Mouse (Mus musculus): ENCODE results near the gene Xaf1. TPM values are rescaled to one million over a fixed set of nuclear protein-coding genes. Genes with fewer than 3 reads are reported as not detected.

Xaf1 gene
- total RNA-seq, 2 experiments from 2014 or later: 7.6 to 7.7 TPM

DNA sequence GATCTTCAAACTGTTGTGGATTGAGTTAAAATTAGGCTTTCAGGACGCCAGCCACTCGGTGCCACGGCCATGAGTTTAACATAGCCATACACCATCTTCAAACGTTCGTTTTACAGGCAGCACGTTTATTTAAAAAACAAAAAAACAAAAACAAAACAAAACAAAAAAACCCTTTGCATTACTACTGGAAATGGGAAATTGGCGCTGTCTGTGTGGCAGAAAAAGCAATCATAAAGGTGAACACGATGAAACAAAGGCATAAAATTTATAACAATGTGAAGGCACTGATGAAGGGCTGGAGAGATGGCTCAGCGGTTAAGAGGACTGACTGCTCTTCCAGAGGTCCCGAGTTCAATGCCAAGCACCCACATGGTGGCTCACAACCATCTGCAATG is 60.9 kb downstream of the Xaf1 start, which contains the start of gene Tekt1:
Tekt1 (minus strand) TSS at position 96 of the 395 bp plus-strand sequence.
- no peak for DNase-seq

Other genes starting within 250 kb of the Xaf1 start
- gene Pitpnm3, start 165.9 kb upstream of the Xaf1 start, total RNA-seq (2021): 1 to 10 TPM; 1.7 TPM
- gene Gm43951, start 94.8 kb upstream of the Xaf1 start, total RNA-seq (2021): under 1 TPM; 0.45 TPM
- 1 to 10 TPM; 6.0 to 7.4 TPM for gene 4933427D14Rik, start 94.2 kb upstream of the Xaf1 start, total RNA-seq (2021)
- 10 to 100 TPM; 47.4 to 48.7 TPM for gene Txndc17, start 94.1 kb upstream of the Xaf1 start, total RNA-seq (2021)
- 10 to 100 TPM; 12.0 to 12.5 TPM for gene Med31, start 86.0 kb upstream of the Xaf1 start, total RNA-seq (2021)
- under 1 TPM; 0.38 to 0.50 TPM for gene Slc13a5, start 34.4 kb upstream of the Xaf1 start, total RNA-seq (2021)
- not detected for gene Fbxo39, start 12.8 kb downstream of the Xaf1 start, total RNA-seq (2021)
- under 1 TPM; 0.26 to 0.50 TPM for gene Tekt1, start 60.8 kb downstream of the Xaf1 start, total RNA-seq (2021)
- gene Smtnl2, start 110.1 kb downstream of the Xaf1 start, total RNA-seq (2021): 10 to 100 TPM; 62.2 to 63.4 TPM
- not detected for gene Ggt6, start 133.9 kb downstream of the Xaf1 start, total RNA-seq (2021)
- 10 to 100 TPM; 55.6 to 55.9 TPM for gene Mybbp1a, start 139.7 kb downstream of the Xaf1 start, total RNA-seq (2021)
- gene Spns2, start 188.3 kb downstream of the Xaf1 start, total RNA-seq (2021): 10 to 100 TPM; 17.0 to 18.0 TPM
- under 1 TPM in 1 of 2 experiments, not detected in 1; 0.12 TPM for gene Spns3, start 248.9 kb downstream of the Xaf1 start, total RNA-seq (2021)

Data from heart, postnatal 4 days (tissue).